27 mouse cellular contexts compared by ENCODE assay signal in genomic region chr14:46480396-46480795, GRCm38 (mm10).
"Had no signal": no experiment of that assay in that cellular context is flagged by ENCODE, and none has a peak within 500 bp of the region (broad histone marks: within the 10 kb centered on the region; RNA-seq: fewer than 3 reads in every experiment).

No protein-coding gene starts in this region.

- H3K27ac ChIP-seq: gastrocnemius, adult 2 months; heart, adult 2 months; heart, embryonic 13.5 days; heart, embryonic 15.5 days; hindbrain, embryonic 10.5 days; hindbrain, embryonic 12.5 days; hindbrain, embryonic 14.5 days; intestine, embryonic 15.5 days; layer of hippocampus, adult 2 months; left cerebral cortex, adult 2 months; limb, embryonic 10.5 days; limb, embryonic 12.5 days; liver, embryonic 13.5 days had no signal

- H3K36me3 ChIP-seq: heart, embryonic 13.5 days; heart, embryonic 15.5 days; hindbrain, embryonic 10.5 days; hindbrain, embryonic 12.5 days; intestine, embryonic 15.5 days; limb, embryonic 10.5 days; limb, embryonic 12.5 days; liver, embryonic 13.5 days had no signal

- DNase-seq: gastrocnemius, adult 2 months; gastrocnemius, postnatal 10 days; gastrocnemius, postnatal 25 days; heart, adult 2 months; heart, postnatal 4 days; kidney, adult 18-20 months; kidney, adult 8-10 months; kidney, postnatal 10 days; kidney, postnatal 25 days; kidney, postnatal 4 days; liver; liver, embryonic 13.5 days had no signal

- H3K4me1 ChIP-seq: heart, embryonic 13.5 days; heart, embryonic 15.5 days; hindbrain, embryonic 10.5 days; hindbrain, embryonic 12.5 days; intestine, embryonic 15.5 days; limb, embryonic 12.5 days; liver, embryonic 13.5 days had no signal

- ATAC-seq: hindbrain, embryonic 16.5 days; inflammation-experienced regulatory T-cells, adult 6 months; intestine, embryonic 15.5 days; intestine, postnatal 0 days had no signal

- H3K4me2 ChIP-seq: heart, embryonic 11.5 days; heart, embryonic 13.5 days; heart, embryonic 15.5 days; hindbrain, embryonic 12.5 days; hindbrain, embryonic 14.5 days; intestine, embryonic 15.5 days; limb, embryonic 12.5 days; liver, embryonic 11.5 days; liver, embryonic 13.5 days had no signal

- H3K4me3 ChIP-seq: gastrocnemius, adult 2 months; heart, adult 2 months; heart, embryonic 13.5 days; heart, embryonic 15.5 days; hindbrain, embryonic 10.5 days; hindbrain, embryonic 12.5 days; intestine, embryonic 15.5 days; layer of hippocampus, adult 2 months; left cerebral cortex, adult 2 months; limb, embryonic 10.5 days; limb, embryonic 12.5 days; liver, embryonic 13.5 days had no signal

- H3K27me3 ChIP-seq: heart, embryonic 13.5 days; heart, embryonic 15.5 days; hindbrain, embryonic 12.5 days; intestine, embryonic 15.5 days; limb, embryonic 12.5 days; liver, embryonic 13.5 days had no signal

- H3K9me3 ChIP-seq: heart, embryonic 13.5 days; heart, embryonic 15.5 days; hindbrain, embryonic 10.5 days; hindbrain, embryonic 12.5 days; intestine, embryonic 15.5 days; limb, embryonic 10.5 days; limb, embryonic 12.5 days; liver, embryonic 13.5 days had no signal

- H3K9ac ChIP-seq: heart, embryonic 13.5 days; heart, embryonic 15.5 days; hindbrain, embryonic 12.5 days; hindbrain, embryonic 14.5 days; intestine, embryonic 15.5 days; limb, embryonic 12.5 days; liver, embryonic 13.5 days had no signal
